Mouse (Mus musculus) hindbrain, embryonic 10.5 days (tissue): ENCODE data around the gene Plg. TPM values are rescaled to one million over a fixed set of nuclear protein-coding genes. Genes with fewer than 3 reads are reported as not detected.

Experiments used
- DNase-seq: peaks from one replicate; pipeline ENCODE4 v3.0.0-alpha.2; 2017; ENCODE audit warnings: low spot score
- H3K27ac ChIP-seq: fragments of 300-500 bp; sonication (generic); 2 replicates; pipeline ENCODE4 v1.5.1; 2016; ENCODE audit warnings: mild to moderate bottlenecking, moderate library complexity
- H3K27me3 ChIP-seq: fragments of 300-500 bp; sonication (generic); 2 replicates; pipeline ENCODE4 v1.6.1; 2016; ENCODE audit warnings: mild to moderate bottlenecking; ENCODE audit not compliant: poor library complexity, insufficient read depth, severe bottlenecking
- H3K36me3 ChIP-seq: fragments of 300-500 bp; sonication (generic); 2 replicates; pipeline ENCODE4 v1.6.1; 2016; ENCODE audit warnings: mild to moderate bottlenecking, moderate library complexity
- H3K4me1 ChIP-seq: fragments of 300-500 bp; sonication (generic); replicated peaks from 2 replicates; pipeline ENCODE4 v1.6.1; 2016; ENCODE audit warnings: mild to moderate bottlenecking
- H3K4me3 ChIP-seq: fragments of 300-500 bp; sonication (generic); 2 replicates; pipeline ENCODE4 v1.5.1; 2016; ENCODE audit warnings: mild to moderate bottlenecking, moderate library complexity
- H3K9me3 ChIP-seq: fragments of 300-500 bp; sonication (generic); 2 replicates; pipeline ENCODE4 v1.6.1; 2016; ENCODE audit warnings: mild to moderate bottlenecking, moderate library complexity
- WGBS: fragments of 180-500 bp; shearing (Covaris S2); methylation state at CpG from one replicate; pipeline ENCODE4 v1.1.7; 2016; 5-methylcytosine and 5-hydroxymethylcytosine counted together
- polyA plus RNA-seq: library from polyadenylated mRNA; unstranded; fragments of >200 nt; fragmentation: Nextera tagmentation; extraction: Ambion mirVana; gene quantifications from 2 replicates; pipeline ENCODE4 v1.2.1, GENCODE M21; 2016

The Plg gene
- polyA plus RNA-seq, 1 experiment from 2014 or later: not detected

- DNase-seq: no peak
- no peak overlapping the region for H3K27ac ChIP-seq
- no peaks in the 10 kb centered on the region for H3K27me3 ChIP-seq
- no peaks in the 10 kb centered on the region for H3K4me1 ChIP-seq
- no peaks in the 10 kb centered on the region for H3K36me3 ChIP-seq
- H3K9me3 ChIP-seq: no peaks in the 10 kb centered on the region
- no peak overlapping the region for H3K4me3 ChIP-seq
- 92% methylated on average over 10 of the region's 10 CpGs for WGBS
Observed at GRCm38 (mm10) chr17:12437771-12438170, 59.4 kb downstream of the Plg start.

- H3K4me1 ChIP-seq: no peaks in the 10 kb centered on the region
- no peak overlapping the region for H3K4me3 ChIP-seq
- 86% methylated on average over 2 of the region's 2 CpGs for WGBS
- H3K9me3 ChIP-seq: no peaks in the 10 kb centered on the region
- DNase-seq: no peak
- no peak overlapping the region for H3K27ac ChIP-seq
- no peaks in the 10 kb centered on the region for H3K27me3 ChIP-seq
- no peaks in the 10 kb centered on the region for H3K36me3 ChIP-seq
Observed at GRCm38 (mm10) chr17:12444561-12444960, 66.2 kb downstream of the Plg start.

- no peak for DNase-seq
- no peaks in the 10 kb centered on the region for H3K27me3 ChIP-seq
- no peaks in the 10 kb centered on the region for H3K4me1 ChIP-seq
- H3K36me3 ChIP-seq: no peaks in the 10 kb centered on the region
- H3K4me3 ChIP-seq: no peak overlapping the region
- H3K27ac ChIP-seq: no peak overlapping the region
- H3K9me3 ChIP-seq: no peaks in the 10 kb centered on the region
- 47% methylated on average over 4 of the region's 4 CpGs for WGBS
Observed at GRCm38 (mm10) chr17:12451234-12451633, 72.8 kb downstream of the Plg start.

GRCm38 (mm10) chr17:12452862-12453531, 74.6 kb downstream of the Plg start:
- Histone ChIP-seq H3K27ac (no peak overlapping the region), H3K4me3 (no peak overlapping the region), H3K4me1 (no peaks in the 10 kb centered on the region), H3K9me3 (no peaks in the 10 kb centered on the region), H3K27me3 (no peaks in the 10 kb centered on the region), H3K36me3 (no peaks in the 10 kb centered on the region)
- WGBS: 85% methylated on average over 11 of the region's 11 CpGs
- no peak for DNase-seq

GRCm38 (mm10) chr17:12453691-12454090, 75.3 kb downstream of the Plg start:
- no peaks in the 10 kb centered on the region for H3K4me1 ChIP-seq
- H3K27me3 ChIP-seq: no peaks in the 10 kb centered on the region
- DNase-seq: no peak
- no peak overlapping the region for H3K27ac ChIP-seq
- H3K4me3 ChIP-seq: no peak overlapping the region
- H3K9me3 ChIP-seq: no peaks in the 10 kb centered on the region
- H3K36me3 ChIP-seq: no peaks in the 10 kb centered on the region
- 88% methylated on average over 6 of the region's 6 CpGs for WGBS

- no peaks in the 10 kb centered on the region for H3K36me3 ChIP-seq
- H3K27ac ChIP-seq: no peak overlapping the region
- WGBS: 80% methylated on average over 5 of the region's 5 CpGs
- H3K27me3 ChIP-seq: no peaks in the 10 kb centered on the region
- H3K4me3 ChIP-seq: no peak overlapping the region
- no peaks in the 10 kb centered on the region for H3K4me1 ChIP-seq
- DNase-seq: peak; percentile 26
- H3K9me3 ChIP-seq: no peaks in the 10 kb centered on the region
Observed at GRCm38 (mm10) chr17:12455143-12455790, 76.9 kb downstream of the Plg start.

- no peaks in the 10 kb centered on the region for H3K4me1 ChIP-seq
- H3K27me3 ChIP-seq: no peaks in the 10 kb centered on the region; the same call in 1 of the 2 replicates
- H3K36me3 ChIP-seq: no peaks in the 10 kb centered on the region
- H3K27ac ChIP-seq: no peak overlapping the region
- H3K9me3 ChIP-seq: peaks cover 4% of the 10 kb centered on the region; the same call in 1 of the 2 replicates
- no peak for DNase-seq
- H3K4me3 ChIP-seq: no peak overlapping the region
Observed at GRCm38 (mm10) chr17:12461168-12461567, 82.8 kb downstream of the Plg start.

GRCm38 (mm10) chr17:12466501-12467000, 88.1 kb downstream of the Plg start:
- no peaks in the 10 kb centered on the region; the same call in 1 of the 2 replicates for H3K27me3 ChIP-seq
- WGBS: 79% methylated on average over 4 of the region's 4 CpGs
- no peak for DNase-seq
- no peak overlapping the region for H3K4me3 ChIP-seq
- no peaks in the 10 kb centered on the region for H3K9me3 ChIP-seq
- H3K36me3 ChIP-seq: no peaks in the 10 kb centered on the region
- H3K4me1 ChIP-seq: no peaks in the 10 kb centered on the region
- H3K27ac ChIP-seq: no peak overlapping the region

GRCm38 (mm10) chr17:12467642-12468041, 89.2 kb downstream of the Plg start:
- Histone ChIP-seq H3K36me3 (no peaks in the 10 kb centered on the region), H3K27me3 (no peaks in the 10 kb centered on the region; the same call in 1 of the 2 replicates), H3K9me3 (no peaks in the 10 kb centered on the region), H3K4me3 (no peak overlapping the region), H3K27ac (no peak overlapping the region), H3K4me1 (no peaks in the 10 kb centered on the region)
- WGBS: 86% methylated on average over 3 of the region's 3 CpGs
- DNase-seq: no peak

GRCm38 (mm10) chr17:12468745-12469144, 90.3 kb downstream of the Plg start:
- DNase-seq: no peak
- WGBS: 74% methylated on average over 5 of the region's 5 CpGs
- H3K36me3 ChIP-seq: no peaks in the 10 kb centered on the region
- H3K9me3 ChIP-seq: no peaks in the 10 kb centered on the region
- H3K4me1 ChIP-seq: no peaks in the 10 kb centered on the region
- no peak overlapping the region for H3K27ac ChIP-seq
- no peak overlapping the region for H3K4me3 ChIP-seq
- no peaks in the 10 kb centered on the region for H3K27me3 ChIP-seq

Other genes starting within 250 kb of the Plg start
- gene Map3k4, start 59.8 kb upstream of the Plg start, polyA plus RNA-seq: 46.4 and 47.7 TPM in 2 replicates
- 0.07 TPM in 1 of 2 replicates, not detected in the other for gene Slc22a3, start 129.1 kb downstream of the Plg start, polyA plus RNA-seq
- not detected in 2 replicates for gene Slc22a2, start 205.5 kb downstream of the Plg start, polyA plus RNA-seq